Mouse (Mus musculus) mouse embryonic stem cell (cell line): ENCODE results near the gene Cers6.

ENCODE experiments used
- in situ Hi-C, 2 experiments: fragments of 300-500 bp; cut with MboI; formaldehyde crosslinking; loops; 1 replicate in 1 of 2; 3 replicates in 1 of 2; pipeline ENCODE4 v1.14.3; 2019 to 2020; ENCODE audit warnings: low sequenced_read_pairs in 2 of 2, low pct_unique_long_range_greater_than_20kb in 1 of 2, mixed read lengths in 1 of 2; ENCODE audit not compliant: unreplicated experiment in 1 of 2

Cers6 gene

DNA sequence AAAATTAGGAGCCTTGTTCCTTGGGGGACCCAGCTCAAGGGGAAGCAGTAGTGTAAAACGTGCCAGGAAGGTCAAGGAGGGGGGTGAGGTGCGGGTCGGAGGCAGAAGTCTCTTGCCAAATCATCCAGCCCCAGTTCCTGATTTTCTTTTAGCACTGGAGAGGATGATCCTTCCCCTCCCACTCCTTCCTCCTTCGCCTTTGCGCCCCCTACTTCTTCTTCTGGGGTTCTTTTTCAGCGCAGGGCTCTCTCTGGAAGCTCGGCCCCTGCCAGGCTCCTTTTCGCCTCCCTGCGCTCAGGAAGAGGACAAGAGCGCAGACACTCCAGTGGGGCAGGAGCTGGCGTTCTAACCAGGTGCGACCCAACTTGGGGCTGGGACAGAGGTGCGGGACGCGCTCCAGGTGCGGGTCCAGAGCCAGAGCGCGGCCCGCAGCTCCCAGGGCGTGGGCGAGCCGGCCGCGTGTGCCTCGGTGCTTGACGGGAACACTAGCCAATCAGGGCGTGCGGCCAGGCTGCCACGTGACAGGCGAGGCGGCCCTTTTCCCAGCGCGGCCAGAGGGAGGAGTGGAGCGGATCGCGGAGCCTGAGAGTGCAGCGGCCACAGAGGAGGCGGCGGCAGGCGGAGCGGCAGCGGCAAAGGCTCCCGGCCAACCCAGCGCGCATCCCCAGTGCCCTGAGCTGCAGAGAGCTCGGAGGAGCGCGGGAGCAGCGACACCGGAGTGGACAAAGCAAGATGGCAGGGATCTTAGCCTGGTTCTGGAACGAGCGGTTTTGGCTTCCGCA, at the start of gene Cers6:
Gene Cers6 (plus strand): TSS at position 538 of the 782 bp plus-strand sequence.
- in situ Hi-C loops: no loop called here

DNA sequence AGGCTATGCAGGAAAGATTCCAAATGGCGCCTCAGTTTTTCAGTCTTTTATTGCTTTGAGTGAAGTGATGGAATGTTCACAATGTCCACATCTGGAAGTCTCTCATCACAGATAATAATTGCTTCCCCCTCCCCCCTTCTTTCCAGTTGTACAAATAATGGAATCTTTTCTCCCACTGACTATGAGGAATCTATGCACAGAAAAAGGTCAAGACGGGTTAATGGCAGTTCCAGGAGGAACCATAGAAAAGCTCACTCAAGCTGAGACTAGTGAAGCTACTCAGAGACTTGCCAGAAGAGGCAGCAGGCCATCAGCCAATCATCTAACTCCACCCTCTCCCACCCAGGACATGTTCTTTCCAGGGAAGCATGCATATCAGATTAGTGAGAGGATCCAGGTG, 46.8 kb upstream of the Cers6 start:
- in situ Hi-C loops: no loop called here

DNA sequence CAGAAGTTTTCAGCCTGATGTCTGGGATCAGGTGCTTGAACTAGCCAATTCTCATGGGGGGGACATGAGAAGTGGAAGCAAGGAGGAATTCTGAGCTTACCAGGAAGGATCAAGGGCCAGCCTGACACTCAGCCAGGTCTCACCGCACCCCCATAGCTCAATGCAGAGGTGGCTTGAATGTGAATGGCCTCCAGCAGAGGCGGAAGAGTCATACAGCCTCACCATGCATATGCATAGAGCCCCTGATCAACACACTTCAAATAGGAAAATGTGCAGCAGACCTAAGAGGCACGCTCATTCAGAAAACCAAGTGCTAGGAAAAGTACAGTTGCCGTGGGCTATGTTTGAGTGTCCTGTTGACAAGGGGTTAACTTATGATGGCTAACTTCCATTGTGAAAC, 42.2 kb upstream of the Cers6 start:
- in situ Hi-C loops: no loop called here

DNA sequence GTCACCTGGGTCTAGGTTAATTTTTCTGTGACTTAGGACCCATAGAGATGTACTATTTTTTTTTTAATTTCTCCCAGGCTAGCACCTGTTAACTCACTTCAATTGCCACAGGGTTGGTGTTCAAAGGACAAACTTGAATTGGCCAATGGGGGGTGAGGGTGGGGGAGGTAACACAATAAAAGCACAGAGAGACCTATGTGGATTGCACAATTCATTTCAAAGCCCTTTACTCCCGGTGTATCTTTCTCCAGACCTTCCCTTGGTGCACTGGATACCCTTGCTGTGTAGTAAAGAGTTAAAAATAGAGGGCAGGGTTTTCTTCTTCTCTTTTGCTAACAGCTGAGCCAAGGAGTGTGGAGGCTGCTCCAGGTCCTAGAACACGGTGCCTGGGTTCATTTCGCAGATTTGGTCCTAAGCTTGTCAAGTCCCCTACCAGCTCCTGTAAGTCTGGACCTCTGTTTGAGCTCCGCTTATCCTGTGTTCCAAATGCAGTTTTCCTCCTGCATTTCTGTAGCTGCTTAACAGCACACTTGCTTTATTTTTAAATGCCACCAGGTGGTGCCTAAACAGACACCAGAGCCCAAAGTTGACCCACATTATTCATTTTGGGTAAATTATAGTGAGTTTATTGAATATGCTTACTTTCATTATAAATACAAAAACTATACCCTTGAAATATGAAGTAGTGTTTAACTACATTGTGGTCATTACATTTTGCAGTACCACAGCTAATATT, 38.9 kb upstream of the Cers6 start:
- in situ Hi-C loops: no loop called here

DNA sequence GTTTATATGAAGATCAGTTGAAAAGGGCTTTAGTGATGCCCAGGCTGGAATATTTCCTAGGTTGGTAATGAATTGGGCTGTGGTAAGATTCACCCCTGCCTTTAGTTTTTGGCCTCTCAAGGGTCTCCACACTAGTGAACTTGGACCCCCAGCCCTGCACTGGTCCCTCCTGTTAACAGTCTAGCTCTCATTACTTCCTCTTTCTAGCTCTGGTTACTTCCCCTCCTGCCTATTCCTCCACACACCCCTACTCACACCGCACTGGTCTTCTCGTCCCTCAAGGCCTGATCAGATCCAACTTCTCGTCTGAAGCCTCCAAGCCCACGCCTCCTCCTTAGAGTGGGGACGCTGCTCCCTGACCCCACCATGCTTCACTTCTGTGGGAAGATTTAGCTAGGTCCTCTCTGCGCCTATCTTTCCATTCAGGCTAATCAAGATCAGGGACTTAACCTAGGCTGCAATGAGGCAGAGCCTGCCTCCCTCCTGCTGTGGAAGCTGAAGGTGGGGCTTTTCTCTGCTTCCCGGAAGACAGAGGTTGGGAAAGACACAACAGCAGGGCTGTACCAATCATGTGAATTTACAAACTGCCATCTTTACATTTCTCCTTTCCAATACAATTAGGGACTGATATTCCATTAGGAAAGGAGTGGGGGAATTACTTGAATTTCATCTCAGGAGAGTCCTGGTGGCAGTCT, 35.8 kb upstream of the Cers6 start:
- in situ Hi-C loops: no loop called here

DNA sequence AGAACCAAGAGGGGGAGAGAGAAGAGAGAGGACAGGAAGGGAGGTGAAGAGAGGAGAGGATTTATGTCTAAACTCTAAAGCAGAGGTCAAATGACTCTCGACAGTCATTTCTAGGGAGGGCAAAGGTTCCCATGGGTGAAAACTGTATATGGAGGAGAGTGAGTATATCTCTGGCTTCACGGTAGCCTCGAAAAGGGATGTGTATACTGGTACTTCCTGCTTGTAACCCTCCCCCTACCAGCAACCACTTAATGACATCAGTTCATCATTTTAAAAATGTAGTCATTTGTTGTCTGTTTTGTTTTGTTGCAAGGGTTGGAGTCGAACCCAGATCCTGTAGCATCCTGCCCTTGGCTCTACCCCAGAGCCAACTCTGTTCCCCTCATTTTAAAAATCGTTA, 17.9 kb upstream of the Cers6 start:
- in situ Hi-C loops: no loop called here

DNA sequence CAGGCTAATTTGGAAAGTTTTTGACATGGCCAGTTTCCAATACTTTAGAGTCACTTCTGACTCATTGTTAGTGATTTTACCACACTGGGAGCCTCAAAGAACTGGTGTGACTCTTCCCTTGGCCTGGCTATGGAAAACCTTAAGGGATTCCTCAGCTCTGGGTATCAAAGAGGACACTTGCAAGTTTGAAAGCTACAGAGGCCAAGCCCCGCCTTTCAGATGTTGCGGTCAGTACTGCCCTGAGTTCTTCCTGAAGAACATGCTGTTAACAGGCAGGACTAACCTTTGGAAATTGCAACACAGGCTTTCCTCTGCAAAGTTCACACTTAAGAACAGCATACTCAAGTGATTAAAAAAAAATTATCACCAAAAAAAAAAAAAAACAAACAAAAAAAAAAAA, 16.7 kb upstream of the Cers6 start:
- in situ Hi-C loops: no loop called here

DNA sequence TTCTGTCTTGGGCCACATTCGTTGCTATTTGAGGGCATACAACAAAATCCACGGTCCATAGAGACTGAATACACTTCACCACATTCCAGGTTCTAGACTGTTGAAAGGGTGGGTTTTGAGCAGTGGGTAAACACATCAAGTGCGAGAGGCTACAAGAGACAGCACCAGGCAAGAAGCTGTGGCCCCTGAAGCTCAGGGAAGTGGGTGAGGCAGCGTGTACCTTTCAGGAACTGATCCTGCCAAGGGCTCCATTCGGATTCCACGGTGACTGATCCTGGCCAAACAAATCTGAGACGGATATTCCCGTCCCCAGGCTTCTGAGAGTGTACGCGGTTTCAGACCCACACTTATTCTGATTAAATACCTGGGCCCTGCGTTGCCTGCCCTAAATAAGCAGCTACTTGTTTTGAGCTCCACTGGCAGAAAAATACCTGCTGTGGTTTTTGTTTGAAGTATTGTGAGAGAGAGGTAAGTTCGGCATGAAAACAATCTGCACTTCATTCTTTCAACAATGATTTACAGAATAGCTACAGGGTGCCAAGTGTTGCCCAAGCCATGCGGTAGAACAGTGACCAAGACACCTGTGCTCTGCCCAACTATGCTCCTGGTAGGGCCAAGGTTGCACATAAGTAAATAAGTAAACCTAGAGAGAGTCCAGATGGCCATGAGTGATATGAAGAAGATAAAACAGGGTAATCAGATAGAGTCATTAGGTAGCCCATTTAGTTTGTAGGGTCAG, 16.1 kb upstream of the Cers6 start:
- in situ Hi-C loops: no loop called here

DNA sequence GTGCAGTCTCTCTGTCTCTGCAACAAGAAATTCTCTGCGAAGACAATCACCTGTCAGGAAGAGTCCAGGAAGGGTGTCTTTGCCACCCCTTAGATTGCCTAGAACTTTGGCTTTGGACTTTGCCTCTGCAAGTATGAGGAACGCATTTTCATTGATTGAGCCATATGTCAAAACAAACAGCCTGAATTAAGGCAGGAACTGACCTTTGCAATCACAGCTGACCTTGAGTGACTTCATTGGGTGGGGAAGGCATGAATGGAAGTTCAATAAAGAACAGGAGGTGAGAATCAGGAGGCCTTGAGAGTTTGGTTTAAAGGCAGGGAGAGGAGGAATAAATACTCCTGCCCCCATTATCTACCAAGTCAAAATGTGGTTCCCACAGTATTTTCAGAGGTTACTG, 850 bp upstream of the Cers6 start:
- in situ Hi-C loops: no loop called here

DNA sequence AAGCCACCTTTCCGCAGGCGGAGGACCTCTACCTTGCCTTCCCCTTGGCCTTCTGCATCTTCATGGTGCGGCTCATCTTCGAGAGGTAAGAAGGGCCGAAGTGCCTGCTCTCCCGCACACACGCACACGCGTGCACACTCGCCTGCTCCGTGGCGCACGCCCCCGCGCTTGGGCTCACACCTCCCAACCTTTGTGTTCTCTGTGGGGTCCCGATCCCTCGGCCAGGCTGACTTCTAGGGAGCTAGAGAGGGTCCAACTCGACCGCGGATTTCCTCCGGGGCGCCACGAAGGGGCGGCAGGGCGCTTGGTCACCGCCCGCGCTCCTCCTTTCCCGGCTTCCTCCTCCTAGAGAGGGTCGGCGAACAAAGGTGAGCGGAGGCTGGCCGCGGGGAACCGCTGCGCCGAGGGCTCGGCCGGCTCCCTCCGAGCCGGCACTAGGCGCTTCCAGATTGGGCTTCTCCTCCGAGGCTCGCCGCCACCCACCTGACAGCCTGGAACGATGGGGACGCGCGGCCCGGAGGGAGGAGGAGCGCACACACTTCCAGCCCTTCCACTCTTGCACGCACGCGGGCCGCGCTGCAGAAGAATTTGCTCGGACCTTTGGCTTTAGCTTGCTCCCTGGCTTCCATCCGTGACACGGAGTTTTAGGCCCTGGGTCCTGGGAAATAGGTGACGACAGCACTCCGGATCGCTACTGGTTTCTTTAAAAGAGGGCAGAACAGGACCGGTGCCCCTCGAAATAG, 651 bp downstream of the Cers6 start:
- in situ Hi-C loops: no loop called here

DNA sequence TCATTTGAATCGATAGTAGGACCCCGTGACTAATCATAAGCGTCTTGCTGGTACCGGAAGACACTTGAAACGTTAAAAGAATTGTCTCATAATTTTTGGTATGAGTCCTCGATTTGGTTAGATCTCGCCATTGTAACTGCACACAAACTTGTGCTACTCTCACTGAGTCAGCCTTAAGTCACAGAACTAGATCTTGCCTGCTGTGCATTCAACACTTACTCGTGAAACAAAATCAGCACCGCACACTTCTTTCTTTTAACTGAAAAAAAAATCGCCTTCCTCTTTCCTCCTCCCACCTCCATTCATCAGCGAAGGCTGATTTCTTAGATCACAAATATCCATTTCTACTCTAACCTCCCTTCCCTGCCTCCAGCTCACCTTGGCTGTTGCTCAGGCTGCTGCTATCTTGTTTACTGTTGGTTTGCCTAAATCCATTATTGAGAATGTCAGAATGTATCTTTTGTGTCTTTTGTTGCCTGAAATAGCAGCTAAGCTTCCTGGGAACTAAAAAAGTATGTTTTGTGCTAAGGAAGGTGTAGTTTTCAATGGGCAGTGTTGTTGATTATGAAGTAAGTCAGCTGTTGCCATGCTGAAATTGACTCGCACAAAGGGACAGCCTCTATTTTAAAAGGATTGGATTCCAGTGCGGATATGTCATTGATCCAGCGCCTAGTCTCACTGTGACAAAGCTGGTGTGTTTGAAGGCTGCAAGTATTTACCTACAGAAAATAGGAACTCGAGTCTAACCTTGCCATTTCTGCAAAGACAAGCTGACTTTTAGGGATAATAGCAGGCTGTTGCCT, 1.4 kb downstream of the Cers6 start:
- in situ Hi-C loops: no loop called here

DNA sequence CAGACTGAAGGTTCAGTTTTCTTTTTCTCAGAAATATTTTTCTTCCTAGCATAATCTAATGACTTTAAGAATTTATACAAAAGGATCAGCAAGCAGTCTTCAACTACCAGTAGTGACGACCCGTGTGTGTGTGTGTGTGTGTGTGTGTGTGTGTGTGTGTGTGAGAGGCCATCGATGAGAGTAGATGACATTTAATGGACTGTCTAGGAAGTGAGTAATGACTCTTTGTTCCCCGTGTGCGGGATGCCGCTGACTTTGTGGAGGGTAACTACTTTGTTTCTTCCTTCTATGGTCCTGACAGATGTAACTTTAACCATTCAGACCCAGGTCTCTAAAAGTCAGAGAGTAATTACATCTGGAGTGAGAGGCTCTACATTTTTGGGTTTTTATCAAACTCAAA, 2.3 kb downstream of the Cers6 start:
- in situ Hi-C loops: no loop called here

DNA sequence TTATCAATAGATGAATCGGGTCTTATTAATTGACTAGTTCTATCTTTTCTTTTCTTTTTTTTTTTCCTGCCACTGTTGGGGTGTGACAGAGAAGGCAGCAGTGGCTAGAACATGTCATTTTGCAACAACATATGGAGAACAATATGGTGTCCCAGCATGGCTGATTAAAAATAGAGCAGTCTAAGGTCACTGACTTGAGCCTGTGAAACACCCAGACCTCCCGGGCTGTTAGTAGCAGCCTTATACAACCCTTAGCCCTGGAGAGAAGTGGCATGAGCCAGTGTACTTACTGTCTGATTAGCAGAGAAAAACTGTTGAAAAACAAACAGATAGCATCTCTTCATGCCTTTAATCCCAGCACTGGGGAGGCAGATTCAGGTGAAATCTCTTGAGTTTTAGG, 3.1 kb downstream of the Cers6 start:
- in situ Hi-C loops: no loop called here

DNA sequence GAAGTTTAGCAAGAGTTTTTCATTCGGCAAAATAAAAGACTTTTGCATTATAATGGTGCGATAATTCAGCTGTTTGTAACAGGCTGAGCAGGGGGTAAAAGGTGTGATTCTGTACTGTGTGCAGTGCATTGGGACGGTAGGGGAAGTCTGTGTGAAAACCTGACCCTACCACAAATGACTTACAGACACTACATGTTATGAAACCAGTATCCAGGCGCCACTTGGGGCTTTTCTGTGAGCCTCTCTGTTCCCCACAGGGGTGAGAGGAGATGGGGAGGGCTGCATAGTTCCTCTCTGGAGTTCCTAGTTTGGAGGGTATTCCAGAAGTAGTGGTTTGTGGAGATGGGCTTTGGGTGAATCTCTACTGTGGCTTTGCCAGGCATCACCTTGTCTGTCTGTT, 5.9 kb downstream of the Cers6 start:
- in situ Hi-C loops: no loop called here

DNA sequence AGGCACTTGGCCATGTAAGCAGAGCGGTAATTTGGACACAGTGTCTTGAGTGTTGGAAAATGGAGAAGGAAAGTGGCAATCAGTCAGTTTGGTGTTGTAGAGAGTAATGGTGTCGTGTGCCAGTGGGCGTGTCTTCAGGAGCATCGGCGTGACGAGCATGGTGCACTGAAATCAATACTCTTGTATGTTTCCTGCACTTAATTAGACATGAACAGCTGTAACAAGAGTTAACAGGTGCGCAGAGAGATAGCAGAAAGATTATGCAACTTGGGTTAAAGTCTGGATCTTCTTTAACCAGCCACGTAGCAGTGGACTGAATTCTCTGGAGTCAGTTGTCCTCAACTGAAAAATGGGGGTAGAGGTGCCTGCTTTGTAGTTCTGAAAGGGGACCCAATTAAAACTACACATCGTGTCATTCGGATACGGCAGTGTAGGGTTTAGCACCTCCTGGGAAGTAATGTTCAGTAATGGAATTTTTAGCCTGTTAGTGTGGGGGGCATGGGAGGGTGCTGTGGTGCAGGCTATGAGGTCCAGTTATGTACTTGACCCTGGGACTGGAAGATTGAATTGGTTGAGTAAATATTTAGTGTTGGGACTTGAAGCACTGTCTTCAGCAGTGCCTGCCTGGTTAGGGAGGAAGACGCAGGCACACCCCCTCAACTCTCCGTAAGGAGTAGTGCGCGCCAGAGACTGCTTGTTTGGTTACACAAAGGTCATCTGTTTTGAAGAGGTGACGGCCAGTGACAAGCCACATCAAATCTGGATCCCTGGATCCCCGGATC, 9.9 kb downstream of the Cers6 start:
- in situ Hi-C loops: no loop called here

DNA sequence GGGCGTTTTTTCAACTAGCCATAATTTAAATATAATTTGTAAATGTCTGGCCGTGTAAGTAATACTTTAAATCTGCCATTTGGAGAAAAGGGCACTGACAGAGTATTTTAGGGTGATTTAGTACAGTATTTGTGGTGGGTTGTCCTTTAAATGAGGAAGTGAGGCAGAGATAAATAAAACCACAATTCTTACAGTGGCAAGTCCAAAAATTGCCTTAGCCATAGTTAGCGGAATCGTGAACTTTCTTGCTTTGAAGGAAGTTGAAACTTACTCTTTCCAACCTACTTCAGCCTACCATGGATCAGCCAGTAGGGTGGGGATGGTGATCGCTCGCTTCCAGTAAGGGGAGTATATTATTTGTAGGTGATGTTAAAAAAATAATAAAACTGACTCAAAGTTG, 11.8 kb downstream of the Cers6 start:
- in situ Hi-C loops: no loop called here
